Mouse (Mus musculus) heart, postnatal 0 days (tissue): ENCODE results near the gene Sapcd1.
"Not testable (repeated sequence)": the region's sequence is repeated elsewhere in the genome, so short reads cannot be mapped to it uniquely, and the experiment has no call there.

Experiments
- CTCF ChIP-seq: IDR thresholded peaks from 2 replicates; pipeline ENCODE4 v1.5.1; 2016; ENCODE audit warnings: antibody characterized with exemption, control low read depth, low read depth
- EP300 ChIP-seq: IDR thresholded peaks from 2 replicates; pipeline ENCODE4 v1.6.1; 2016; ENCODE audit warnings: antibody characterized with exemption, low read depth

GRCm38 (mm10) chr17:34999871-35000716 lies 27.7 kb downstream of the Sapcd1 start:
- TF ChIP-seq CTCF, EP300: not testable (repeated sequence)
